Mouse (Mus musculus) midbrain, postnatal 0 days (tissue): Measurements from ENCODE around the gene 2310007B03Rik. TPM values are rescaled to one million over a fixed set of nuclear protein-coding genes. Genes with fewer than 3 reads are reported as not detected.
A peak's percentile ranks its signal among the peaks of the same experiment; 100 is the strongest.
"Not testable (repeated sequence)": the region's sequence is repeated elsewhere in the genome, so short reads cannot be mapped to it uniquely, and the experiment has no call there.

Experiments used
- ATAC-seq: fragments of 200-750 bp; cut with Nextera tagmentation; 2 replicates; pipeline ENCODE4 v1.8.0; 2017; ENCODE audit warnings: moderate number of reproducible peaks, mild to moderate bottlenecking, moderate TSS enrichment, moderate library complexity; ENCODE audit not compliant: low FRiP score
- DNase-seq: peaks from one replicate; pipeline ENCODE4 v3.0.0-alpha.2; 2015; ENCODE audit warnings: low spot score
- H3K27ac ChIP-seq: fragments of 300-500 bp; sonication (generic); 2 replicates; pipeline ENCODE4 v1.5.1; 2014; ENCODE audit warnings: low read depth, mild to moderate bottlenecking, low read length, mixed read lengths
- H3K27me3 ChIP-seq: fragments of 300-500 bp; sonication (generic); 2 replicates; pipeline ENCODE4 v1.6.1; 2014; ENCODE audit warnings: low read length, control low read depth, mixed read lengths; ENCODE audit not compliant: insufficient read depth
- H3K36me3 ChIP-seq: fragments of 300-500 bp; sonication (generic); 2 replicates; pipeline ENCODE4 v1.6.1; 2014; ENCODE audit warnings: low read length, control low read depth, mixed read lengths; ENCODE audit not compliant: insufficient read depth
- H3K4me1 ChIP-seq: fragments of 300-500 bp; sonication (generic); 2 replicates; pipeline ENCODE4 v1.6.1; 2014; ENCODE audit warnings: mild to moderate bottlenecking, control low read depth, antibody characterized with exemption, low read length, mixed read lengths; ENCODE audit not compliant: insufficient read depth
- H3K4me2 ChIP-seq: fragments of 300-500 bp; sonication (generic); 2 replicates; pipeline ENCODE4 v1.6.1; 2014; ENCODE audit warnings: low read depth, mild to moderate bottlenecking, low read length, mixed read lengths; ENCODE audit not compliant: poor library complexity, severe bottlenecking
- H3K4me3 ChIP-seq: fragments of 300-500 bp; sonication (generic); 2 replicates; pipeline ENCODE4 v1.5.1; 2014; ENCODE audit warnings: low read depth, mild to moderate bottlenecking, low read length, moderate library complexity
- H3K9ac ChIP-seq: fragments of 300-500 bp; sonication (generic); replicated peaks from 2 replicates; pipeline ENCODE4 v1.6.1; 2014; ENCODE audit warnings: mild to moderate bottlenecking, low read length, moderate library complexity, mixed read lengths; ENCODE audit not compliant: poor library complexity, severe bottlenecking
- H3K9me3 ChIP-seq: fragments of 300-500 bp; sonication (generic); 2 replicates; pipeline ENCODE4 v1.6.1; 2016; ENCODE audit warnings: low read length, control low read depth
- CTCF ChIP-seq: IDR thresholded peaks from 2 replicates; pipeline ENCODE4 v1.5.1; 2016; ENCODE audit warnings: antibody characterized with exemption, mild to moderate bottlenecking
- WGBS: fragments of 180-500 bp; shearing (Covaris S2); extraction: QIAGEN DNeasy Blood & Tissue Kit; methylation state at CpG from one replicate; pipeline ENCODE4 v1.1.7; 2014; 5-methylcytosine and 5-hydroxymethylcytosine counted together
- polyA plus RNA-seq: library from polyadenylated mRNA; unstranded; fragments of >200 nt; fragmentation: Nextera tagmentation; extraction: Ambion mirVana; gene quantifications from 2 replicates; pipeline ENCODE4 v1.2.1, GENCODE M21; 2015
- total RNA-seq: library from RNA; depleted of rRNA; stranded (reverse); fragments of >200 nt; gene quantifications from 2 replicates; pipeline ENCODE4 v1.2.3, GENCODE M21; 2014; rRNA removed

The 2310007B03Rik gene
- total RNA-seq (0.88 TPM in 1 of 2 replicates, not detected in the other), polyA plus RNA-seq (0.07 and 0.10 TPM in 2 replicates)

DNA sequence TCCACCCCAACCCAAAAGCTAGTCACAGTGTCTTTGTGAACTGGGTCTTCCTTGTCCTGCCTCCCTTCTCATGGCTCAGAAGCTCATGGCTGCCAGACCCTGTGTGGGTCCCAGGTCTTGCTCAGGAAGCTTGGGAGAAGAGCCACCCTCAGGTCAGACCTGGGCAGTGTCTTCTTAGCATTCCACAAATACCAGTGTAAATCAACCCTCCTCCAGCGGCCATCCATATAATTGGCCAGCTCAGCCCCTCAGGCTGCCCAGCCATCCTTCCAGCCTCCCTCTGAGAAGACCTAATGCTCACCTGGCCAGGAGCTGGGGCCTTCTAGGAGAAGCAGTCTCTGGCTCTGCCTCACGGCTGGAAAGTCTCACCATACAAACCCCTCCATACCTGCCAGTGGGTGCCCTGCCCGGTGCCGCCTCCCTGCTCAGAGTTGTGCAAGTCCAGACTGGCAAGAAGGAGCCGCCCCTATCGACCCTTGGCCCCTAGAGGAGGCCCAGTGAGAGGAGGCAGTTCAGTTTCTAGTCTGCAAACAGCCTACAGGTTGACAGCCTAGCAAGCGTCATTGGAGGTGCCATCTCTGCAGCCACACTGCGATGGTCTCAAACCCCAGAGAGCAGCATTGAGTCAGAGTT lies at the start of gene 2310007B03Rik:
Gene 2310007B03Rik (minus strand): TSS at position 448 of the 633 bp plus-strand sequence.
- ATAC-seq (no peak), DNase-seq (no peak)
- H3K4me3 ChIP-seq: no peak within 1 kb of the TSS
- no peak within 1 kb of the TSS for H3K27ac ChIP-seq
- H3K36me3 ChIP-seq: no peaks in the 10 kb centered on the region
- H3K4me2 ChIP-seq: no peak within 1 kb of the TSS
- H3K4me1 ChIP-seq: no peaks in the 10 kb centered on the region
- TF ChIP-seq CTCF: no peak
- no peak within 1 kb of the TSS for H3K9ac ChIP-seq
- no peaks in the 10 kb centered on the region for H3K27me3 ChIP-seq
- H3K9me3 ChIP-seq: no peaks in the 10 kb centered on the region
- WGBS: 78% methylated on average over 8 of the region's 8 CpGs

DNA sequence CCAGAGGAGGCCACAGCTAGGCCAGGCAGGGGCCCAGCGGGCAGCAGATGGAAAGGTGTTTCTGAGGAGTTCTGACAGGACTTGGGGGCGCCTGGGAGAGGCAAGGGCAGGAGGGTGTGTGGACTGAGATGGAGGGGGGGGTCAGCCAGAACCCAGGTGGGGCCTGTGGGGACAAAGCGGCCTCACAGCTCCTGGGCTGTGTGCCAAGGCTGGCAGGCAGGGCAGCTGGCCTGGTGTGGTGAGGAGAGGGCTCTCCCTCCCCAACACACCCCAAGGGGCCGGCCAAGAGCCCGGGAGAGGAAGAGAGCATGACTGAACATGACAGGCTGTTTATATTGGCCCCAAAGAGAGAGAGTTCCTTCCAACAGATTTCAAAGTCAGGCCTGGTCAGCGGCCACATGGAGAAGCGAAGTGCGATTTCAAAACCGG lies 49.5 kb upstream of the 2310007B03Rik start:
- H3K9ac ChIP-seq: no peak overlapping the region
- H3K36me3 ChIP-seq: no peaks in the 10 kb centered on the region
- DNase-seq (peak; percentile 88), ATAC-seq (peak; percentile 61)
- H3K27me3 ChIP-seq: no peaks in the 10 kb centered on the region
- 35% methylated on average over 9 of the region's 9 CpGs for WGBS
- TF ChIP-seq CTCF: no peak
- H3K4me2 ChIP-seq: no peak overlapping the region
- H3K4me3 ChIP-seq: no peak overlapping the region
- no peaks in the 10 kb centered on the region; the same call in 1 of the 2 replicates for H3K4me1 ChIP-seq
- no peak overlapping the region for H3K27ac ChIP-seq
- no peaks in the 10 kb centered on the region for H3K9me3 ChIP-seq

DNA sequence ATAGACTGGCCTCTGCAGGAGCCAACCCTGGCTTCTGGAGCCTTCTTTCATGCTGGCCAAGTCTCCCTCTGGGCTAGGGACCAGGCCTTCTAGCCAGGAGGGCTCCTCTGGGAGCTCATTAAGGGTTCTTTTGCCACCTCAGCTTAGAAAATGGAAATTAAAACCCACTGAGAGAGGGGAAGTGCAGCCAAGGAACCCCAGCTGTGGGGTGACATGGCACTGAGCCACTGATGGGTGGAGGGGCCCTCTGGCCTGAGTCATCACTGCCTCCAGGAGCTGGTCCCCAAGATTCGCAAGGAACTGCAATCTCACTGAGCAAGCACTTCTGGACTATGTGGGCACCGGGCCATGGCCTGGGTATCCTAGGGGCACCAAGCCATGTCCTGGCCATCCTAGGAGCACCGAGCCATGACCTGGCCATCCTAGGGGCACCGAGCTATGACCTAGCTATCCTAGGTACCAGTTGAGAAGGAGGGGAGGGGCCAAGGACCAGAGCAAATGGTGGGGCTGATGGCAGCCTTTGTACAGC lies 46.9 kb upstream of the 2310007B03Rik start:
- ATAC-seq (no peak), DNase-seq (no peak)
- H3K4me3 ChIP-seq: no peak overlapping the region
- H3K27me3 ChIP-seq: no peaks in the 10 kb centered on the region
- no peak overlapping the region for H3K27ac ChIP-seq
- no peaks in the 10 kb centered on the region for H3K9me3 ChIP-seq
- TF ChIP-seq CTCF: no peak
- H3K4me2 ChIP-seq: no peak overlapping the region
- H3K36me3 ChIP-seq: no peaks in the 10 kb centered on the region
- H3K9ac ChIP-seq: no peak overlapping the region
- H3K4me1 ChIP-seq: no peaks in the 10 kb centered on the region
- WGBS: 91% methylated on average over 4 of the region's 4 CpGs

DNA sequence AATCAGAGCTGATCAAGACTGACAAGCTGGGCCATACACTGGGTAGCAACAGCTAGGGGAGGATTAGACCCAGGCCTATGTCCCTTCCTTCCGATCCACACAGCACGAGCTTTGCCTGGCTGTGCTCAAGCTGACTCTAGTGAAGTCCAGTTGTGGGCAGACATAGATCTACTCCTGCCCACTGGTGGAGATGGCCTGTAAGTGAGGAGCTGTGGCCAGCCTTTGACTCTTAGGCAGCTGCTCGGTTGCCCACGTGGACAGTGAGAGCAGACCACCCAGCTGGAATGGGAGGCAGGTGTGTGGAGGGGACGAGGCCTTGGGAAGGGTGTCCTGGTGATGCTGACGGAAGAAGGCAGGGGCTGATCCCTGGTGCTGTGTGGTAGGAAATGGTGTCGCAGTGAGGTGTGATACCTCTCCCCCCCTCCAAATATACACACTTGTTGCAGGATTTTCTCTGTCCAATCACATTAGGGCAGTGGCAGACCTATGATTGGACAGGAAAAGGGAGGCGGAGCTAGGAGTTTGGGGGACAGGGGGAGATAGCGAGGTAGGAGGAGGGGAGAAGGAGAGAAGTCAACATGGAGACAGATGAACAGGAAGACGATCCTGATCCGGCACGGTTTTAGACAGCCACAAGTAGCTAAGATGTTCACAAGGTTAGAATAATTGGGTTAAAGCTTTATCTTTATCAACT lies 45.7 kb upstream of the 2310007B03Rik start:
- H3K9me3 ChIP-seq: no peaks in the 10 kb centered on the region
- ATAC-seq (peak; percentile 50; the same call in 1 of the 2 replicates), DNase-seq (peak; percentile 25)
- peak; percentile 57 for TF ChIP-seq CTCF
- no peak overlapping the region for H3K4me3 ChIP-seq
- no peaks in the 10 kb centered on the region for H3K27me3 ChIP-seq
- no peaks in the 10 kb centered on the region for H3K36me3 ChIP-seq
- H3K27ac ChIP-seq: no peak overlapping the region
- no peak overlapping the region for H3K9ac ChIP-seq
- 59% methylated on average over 12 of the region's 12 CpGs for WGBS
- H3K4me1 ChIP-seq: no peaks in the 10 kb centered on the region
- H3K4me2 ChIP-seq: no peak overlapping the region

DNA sequence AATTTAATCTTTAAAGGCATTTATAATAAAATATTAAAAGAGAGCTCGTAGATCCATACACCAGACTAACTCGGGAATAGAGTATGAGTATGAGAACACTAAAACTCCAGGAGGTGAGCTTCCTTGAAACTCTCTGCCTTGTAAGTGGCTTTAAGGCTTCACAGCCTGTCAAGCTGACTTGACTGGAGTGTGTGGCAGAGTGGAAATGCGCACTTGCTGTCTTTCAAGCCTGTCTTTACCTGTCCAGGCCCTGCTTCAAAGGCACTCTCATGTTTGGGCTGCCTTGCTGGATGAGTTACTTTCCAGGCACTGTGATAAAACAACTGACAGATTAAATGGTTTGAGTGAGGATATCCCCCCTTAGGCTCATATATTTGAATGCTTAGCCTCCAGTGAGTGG lies 37.2 kb upstream of the 2310007B03Rik start:
- Histone ChIP-seq H3K27ac (no peak overlapping the region), H3K4me1 (no peaks in the 10 kb centered on the region), H3K27me3 (no peaks in the 10 kb centered on the region), H3K9ac (no peak overlapping the region), H3K9me3 (no peaks in the 10 kb centered on the region), H3K36me3 (no peaks in the 10 kb centered on the region), H3K4me3 (no peak overlapping the region), H3K4me2 (no peak overlapping the region)
- 67% methylated on average over 3 of the region's 3 CpGs for WGBS
- ATAC-seq (no peak), DNase-seq (no peak)
- TF ChIP-seq CTCF: no peak

DNA sequence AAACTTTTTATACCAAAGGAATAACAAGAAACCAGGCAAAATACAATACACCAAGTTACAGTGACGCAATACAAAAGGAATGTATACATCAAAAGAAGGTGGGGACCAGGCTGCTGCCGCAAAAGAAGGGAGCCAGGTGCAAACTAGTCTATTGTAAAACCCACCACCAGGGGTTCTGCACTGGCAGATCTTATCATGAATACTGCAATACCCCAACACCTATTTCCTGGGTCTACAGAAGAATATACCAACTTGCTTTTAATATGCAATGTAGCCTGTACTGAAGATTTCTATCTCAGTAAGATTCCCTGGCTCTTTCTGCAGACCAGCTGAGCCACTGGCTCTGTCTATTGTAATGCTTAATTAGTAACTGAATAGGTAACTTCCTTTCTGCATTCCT lies 36.7 kb upstream of the 2310007B03Rik start:
- not testable (repeated sequence) for H3K4me3 ChIP-seq, DNase-seq, H3K36me3 ChIP-seq, H3K9me3 ChIP-seq, H3K27me3 ChIP-seq, H3K27ac ChIP-seq, ATAC-seq, H3K4me1 ChIP-seq, H3K9ac ChIP-seq, H3K4me2 ChIP-seq
- 84% methylated on average over 2 of the region's 2 CpGs for WGBS
